Mouse (Mus musculus) E14TG2a.4 (cell line): ENCODE data around the gene Foxa3.

Experiments used
- CTCF ChIP-seq: conservative IDR thresholded peaks from 2 replicates; pipeline ENCODE4 v1.5.1; 2014; ENCODE audit warnings: low read length
- POU5F1 ChIP-seq: IDR thresholded peaks from 2 replicates; pipeline ENCODE4 v1.6.1; 2014; ENCODE audit warnings: low read length, borderline replicate concordance

- TF ChIP-seq CTCF (peak; percentile 72), POU5F1 (no peak)
These were observed 46.2 kb upstream of the Foxa3 start for GRCm38 (mm10) chr7:19069500-19069899.
